Mouse (Mus musculus) left cerebral cortex, adult 11 months (tissue): ENCODE data around the gene Gm17651.

Source experiments
- DNase-seq: peaks from one replicate; pipeline ENCODE4 v3.0.0; 2022; ENCODE audit warnings: low spot score

Gene Gm17651

GRCm38 (mm10) chr3:97628391-97629001, 46.0 kb downstream of the Gm17651 start, which contains the start of gene Fmo5:
TSS of gene Fmo5 (plus strand) at chr3:97628804.
- DNase-seq = no peak

GRCm38 (mm10) chr3:97627893-97628292, 46.6 kb downstream of the Gm17651 start:
- no peak for DNase-seq

GRCm38 (mm10) chr3:97624611-97625010, 49.9 kb downstream of the Gm17651 start:
- no peak for DNase-seq
